Mouse (Mus musculus): ENCODE measurements at regions not wholly inside any gene's neighbourhood (a gene's known extent, or its start where the extent isn't known, plus 50 kb on each side); places are given as distances from the start of the nearest gene placed in this dataset.

- Histone ChIP-seq H3K27ac (ENCODE audit: insufficient read depth, low read length) (no peak overlapping the region), H3K4me1 (ENCODE audit: control insufficient read depth, insufficient read depth, insufficient read length) (no peaks in the 10 kb centered on the region), H3K36me3 (ENCODE audit: control insufficient read depth, insufficient read depth, low read length) (no peaks in the 10 kb centered on the region), H3K27me3 (ENCODE audit: control insufficient read depth, insufficient read depth, low read length) (no peaks in the 10 kb centered on the region), H3K4me3 (ENCODE audit: extremely low read depth, insufficient read depth, insufficient read length) (no peak overlapping the region)
- no peak for DNase-seq (ENCODE audit: low read depth in 1 of 2, low spot score in 2 of 2)
- no peak for TF ChIP-seq POLR2A (IDR thresholded peaks at IDR 0.05; ENCODE audit: low read depth, low read length)
- no peak for TF ChIP-seq CTCF (IDR thresholded peaks at IDR 0.05; ENCODE audit: extremely low read depth, insufficient read depth, insufficient read length, insufficient replicate concordance)
- 70% methylated on average over 6 of the region's 6 CpGs for WGBS
Observed at GRCm38 (mm10) chr1:121051496-121052119, 280.8 kb downstream of the Insig2 start.

GRCm38 (mm10) chr1:121052120-121052501, 280.3 kb downstream of the Insig2 start:
- no peak for DNase-seq (ENCODE audit: low read depth in 1 of 2, low spot score in 2 of 2)
- WGBS, result 92% methylated on average over 5 of the region's 5 CpGs
- Histone ChIP-seq H3K4me3 (ENCODE audit: extremely low read depth, insufficient read depth, insufficient read length) (no peak overlapping the region), H3K27me3 (ENCODE audit: control insufficient read depth, insufficient read depth, low read length) (no peaks in the 10 kb centered on the region), H3K27ac (ENCODE audit: insufficient read depth, low read length) (no peak overlapping the region), H3K4me1 (ENCODE audit: control insufficient read depth, insufficient read depth, insufficient read length) (no peaks in the 10 kb centered on the region), H3K36me3 (ENCODE audit: control insufficient read depth, insufficient read depth, low read length) (no peaks in the 10 kb centered on the region)
- TF ChIP-seq POLR2A (IDR thresholded peaks at IDR 0.05; ENCODE audit: low read depth, low read length), result no peak
- no peak for TF ChIP-seq CTCF (IDR thresholded peaks at IDR 0.05; ENCODE audit: extremely low read depth, insufficient read depth, insufficient read length, insufficient replicate concordance)

GRCm38 (mm10) chr1:121053692-121054091, 278.7 kb downstream of the Insig2 start:
- WGBS, result 53% methylated on average over 11 of the region's 11 CpGs
- Histone ChIP-seq H3K27me3 (ENCODE audit: control insufficient read depth, insufficient read depth, low read length) (no peaks in the 10 kb centered on the region), H3K36me3 (ENCODE audit: control insufficient read depth, insufficient read depth, low read length) (no peaks in the 10 kb centered on the region), H3K27ac (ENCODE audit: insufficient read depth, low read length) (no peak overlapping the region), H3K4me3 (ENCODE audit: extremely low read depth, insufficient read depth, insufficient read length) (no peak overlapping the region), H3K4me1 (ENCODE audit: control insufficient read depth, insufficient read depth, insufficient read length) (no peaks in the 10 kb centered on the region)
- TF ChIP-seq POLR2A (IDR thresholded peaks at IDR 0.05; ENCODE audit: low read depth, low read length) (no peak), CTCF (IDR thresholded peaks at IDR 0.05; ENCODE audit: extremely low read depth, insufficient read depth, insufficient read length, insufficient replicate concordance) (no peak)
- no peak for DNase-seq (ENCODE audit: low read depth in 1 of 2, low spot score in 2 of 2)

- DNase-seq (ENCODE audit: low read depth in 1 of 2, low spot score in 2 of 2), result no peak
- H3K4me3 ChIP-seq (ENCODE audit: extremely low read depth, insufficient read depth, insufficient read length), result no peak overlapping the region
- H3K4me1 ChIP-seq (ENCODE audit: control insufficient read depth, insufficient read depth, insufficient read length), result no peaks in the 10 kb centered on the region
- 86% methylated on average over 1 of the region's 1 CpGs for WGBS
- no peaks in the 10 kb centered on the region for H3K36me3 ChIP-seq (ENCODE audit: control insufficient read depth, insufficient read depth, low read length)
- H3K27ac ChIP-seq (ENCODE audit: insufficient read depth, low read length), result no peak overlapping the region
- no peak for TF ChIP-seq POLR2A (IDR thresholded peaks at IDR 0.05; ENCODE audit: low read depth, low read length)
- TF ChIP-seq CTCF (IDR thresholded peaks at IDR 0.05; ENCODE audit: extremely low read depth, insufficient read depth, insufficient read length, insufficient replicate concordance), result no peak
- H3K27me3 ChIP-seq (ENCODE audit: control insufficient read depth, insufficient read depth, low read length), result no peaks in the 10 kb centered on the region
Observed at GRCm38 (mm10) chr1:121074569-121074968, 257.8 kb downstream of the Insig2 start.

GRCm38 (mm10) chr1:121082839-121083238, 249.6 kb downstream of the Insig2 start:
- Histone ChIP-seq H3K27me3 (ENCODE audit: control insufficient read depth, insufficient read depth, low read length) (no peaks in the 10 kb centered on the region), H3K4me1 (ENCODE audit: control insufficient read depth, insufficient read depth, insufficient read length) (no peaks in the 10 kb centered on the region), H3K4me3 (ENCODE audit: extremely low read depth, insufficient read depth, insufficient read length) (no peak overlapping the region), H3K36me3 (ENCODE audit: control insufficient read depth, insufficient read depth, low read length) (no peaks in the 10 kb centered on the region), H3K27ac (ENCODE audit: insufficient read depth, low read length) (no peak overlapping the region)
- DNase-seq (ENCODE audit: low read depth in 1 of 2, low spot score in 2 of 2), result no peak
- 55% methylated on average over 5 of the region's 5 CpGs for WGBS
- TF ChIP-seq POLR2A (IDR thresholded peaks at IDR 0.05; ENCODE audit: low read depth, low read length), result no peak
- no peak for TF ChIP-seq CTCF (IDR thresholded peaks at IDR 0.05; ENCODE audit: extremely low read depth, insufficient read depth, insufficient read length, insufficient replicate concordance)

GRCm38 (mm10) chr1:121085101-121085727, 247.2 kb downstream of the Insig2 start:
- no peaks in the 10 kb centered on the region for H3K4me1 ChIP-seq (ENCODE audit: control insufficient read depth, insufficient read depth, insufficient read length)
- TF ChIP-seq CTCF (IDR thresholded peaks at IDR 0.05; ENCODE audit: extremely low read depth, insufficient read depth, insufficient read length, insufficient replicate concordance) (no peak), POLR2A (IDR thresholded peaks at IDR 0.05; ENCODE audit: low read depth, low read length) (no peak)
- DNase-seq (ENCODE audit: low read depth in 1 of 2, low spot score in 2 of 2), result no peak
- no peaks in the 10 kb centered on the region for H3K36me3 ChIP-seq (ENCODE audit: control insufficient read depth, insufficient read depth, low read length)
- H3K27me3 ChIP-seq (ENCODE audit: control insufficient read depth, insufficient read depth, low read length), result no peaks in the 10 kb centered on the region
- no peak overlapping the region for H3K27ac ChIP-seq (ENCODE audit: insufficient read depth, low read length)
- no peak overlapping the region for H3K4me3 ChIP-seq (ENCODE audit: extremely low read depth, insufficient read depth, insufficient read length)
- 61% methylated on average over 2 of the region's 2 CpGs for WGBS
